Mouse (Mus musculus) lung, postnatal 4 days (tissue): Measurements from ENCODE around the gene Egfl8.

Source experiments
- DNase-seq, 2 experiments: peaks; one replicate each; pipeline ENCODE4 v3.0.0; 2021

Egfl8 gene

DNA sequence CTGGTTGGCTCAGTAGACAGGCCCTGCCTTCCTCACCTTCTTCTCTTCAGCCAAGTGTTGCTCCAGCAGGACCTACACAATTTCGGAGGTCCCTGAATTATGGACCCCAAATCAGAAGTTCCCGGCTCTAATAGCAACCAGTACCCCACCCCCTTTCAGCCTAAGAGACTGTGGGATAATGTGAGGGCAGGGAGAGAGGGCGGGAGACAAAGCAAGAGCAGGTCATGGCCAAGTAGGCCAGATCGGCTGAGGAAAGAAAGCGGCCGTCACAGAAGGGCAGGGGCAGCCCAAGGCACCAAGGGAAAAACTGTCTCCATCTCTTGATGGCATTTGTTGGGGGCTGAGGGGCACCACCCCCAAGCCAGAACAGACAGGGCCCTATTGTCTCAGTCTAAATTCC, at the start of gene Egfl8:
Gene Egfl8 (minus strand): TSS at position 101 of the 400 bp plus-strand sequence.
- DNase-seq = no peak

GRCm38 (mm10) chr17:34664472-34664871, 48.7 kb upstream of the Egfl8 start:
- no peak for DNase-seq

GRCm38 (mm10) chr17:34663558-34663957, 47.8 kb upstream of the Egfl8 start:
- no peak for DNase-seq

GRCm38 (mm10) chr17:34662978-34663377, 47.2 kb upstream of the Egfl8 start:
- no peak for DNase-seq

DNA sequence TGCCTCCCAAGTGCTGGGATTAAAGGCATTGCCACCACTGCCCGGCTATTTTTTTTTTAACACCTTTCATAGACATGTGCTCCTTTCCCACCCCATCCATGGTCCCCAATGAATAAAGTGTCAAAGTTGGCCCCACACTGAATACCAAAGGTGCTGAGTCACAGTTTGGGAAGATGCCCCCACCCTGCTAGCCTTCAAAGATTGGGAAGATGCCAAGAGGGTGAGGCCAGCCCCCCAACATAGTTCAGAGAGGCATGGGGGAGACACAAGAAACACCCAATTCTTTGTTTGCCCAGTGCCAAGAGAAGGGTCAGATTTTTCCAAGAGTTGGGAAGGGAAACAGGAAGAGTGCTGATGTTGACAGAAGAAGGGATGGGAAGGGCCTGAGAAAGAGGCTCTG, 46.7 kb upstream of the Egfl8 start:
- no peak for DNase-seq

- peak; percentile 72 to 81 for DNase-seq
Observed at GRCm38 (mm10) chr17:34661121-34661591, 45.4 kb upstream of the Egfl8 start.

- no peak for DNase-seq
Observed at GRCm38 (mm10) chr17:34660259-34660820, 44.6 kb upstream of the Egfl8 start.

GRCm38 (mm10) chr17:34659897-34660214, 44.1 kb upstream of the Egfl8 start:
- DNase-seq = no peak

DNA sequence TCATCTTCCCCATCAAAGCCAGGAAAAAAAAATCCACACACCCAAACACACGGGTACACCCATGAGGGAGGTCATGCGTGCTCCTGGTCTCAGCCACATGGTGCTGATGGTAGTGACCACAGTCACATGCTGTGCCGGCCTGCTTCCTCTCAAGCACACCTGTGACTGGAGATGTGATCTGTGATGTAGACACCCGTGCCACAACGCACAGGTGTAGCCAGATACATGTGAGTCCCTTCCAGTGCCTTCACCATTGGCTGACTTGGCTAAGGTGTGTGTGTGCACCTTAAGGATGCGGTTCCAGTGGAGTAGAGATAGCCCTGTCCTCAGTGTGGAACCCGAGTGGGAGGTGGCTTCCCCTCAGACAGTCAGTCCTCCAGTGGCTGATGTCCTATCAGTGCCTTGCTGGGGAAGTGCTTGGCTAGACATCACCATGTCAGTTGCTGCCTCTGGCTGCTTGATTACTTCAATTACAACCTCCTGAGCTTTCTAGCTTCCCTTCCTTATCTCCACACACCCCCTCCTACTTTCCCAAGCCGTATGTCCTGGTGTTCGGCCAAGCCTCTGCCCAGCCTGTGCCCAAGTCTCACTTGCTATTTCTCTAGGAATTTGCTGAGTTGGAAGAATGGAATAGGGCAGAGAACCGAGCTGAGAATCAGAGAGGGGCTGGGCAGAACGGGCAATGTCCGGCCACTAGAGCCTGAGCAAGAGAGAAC, 43.6 kb upstream of the Egfl8 start:
- no peak for DNase-seq

GRCm38 (mm10) chr17:34658591-34658990, 42.8 kb upstream of the Egfl8 start:
- DNase-seq = no peak

- no peak for DNase-seq
Observed at GRCm38 (mm10) chr17:34658145-34658544, 42.4 kb upstream of the Egfl8 start.

GRCm38 (mm10) chr17:34657271-34657670, 41.5 kb upstream of the Egfl8 start:
- DNase-seq = no peak

DNA sequence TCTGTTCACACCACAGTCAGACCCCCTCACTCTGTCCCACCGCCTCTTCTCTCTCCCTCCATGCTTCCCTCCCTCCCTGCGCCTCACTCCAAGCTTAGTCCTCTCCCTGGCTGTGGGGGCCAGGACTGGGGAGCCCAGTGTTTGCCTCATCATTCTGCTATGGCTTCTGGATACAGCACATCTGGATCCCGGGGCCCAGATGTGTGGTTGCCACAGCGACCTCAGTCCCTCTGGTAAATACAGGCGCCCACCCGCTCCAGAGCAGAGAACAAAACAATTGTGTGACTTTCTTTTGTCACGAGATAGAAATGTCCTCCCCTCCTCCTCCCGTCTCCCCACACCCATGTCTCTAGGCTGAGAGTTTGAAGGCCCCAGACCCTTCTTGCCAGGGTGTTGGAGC, 40.9 kb upstream of the Egfl8 start:
- DNase-seq = no peak

- DNase-seq = peak; percentile 88 to 96
Observed at GRCm38 (mm10) chr17:34655581-34655991, 39.8 kb upstream of the Egfl8 start.

DNA sequence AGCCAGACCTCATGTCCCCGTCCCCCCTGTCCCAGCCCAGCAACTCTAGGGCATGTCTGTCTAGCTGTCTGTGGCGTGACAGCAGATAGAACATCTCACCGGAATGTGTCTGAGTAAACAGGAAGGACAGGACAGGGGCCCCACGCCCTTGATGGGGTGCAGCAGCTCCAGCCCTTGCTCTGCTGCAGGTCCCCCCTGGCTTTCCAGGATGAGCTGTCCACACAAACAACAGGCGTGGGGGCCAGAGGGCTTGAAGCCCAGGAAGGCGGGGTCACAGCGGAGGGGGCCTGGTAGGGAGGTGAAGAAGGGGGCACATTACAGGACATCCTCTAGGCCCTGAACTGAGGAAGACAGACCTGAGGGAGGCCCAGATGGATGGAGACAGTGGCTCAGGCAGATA, 39.4 kb upstream of the Egfl8 start:
- DNase-seq = peak; percentile 76 to 90

DNA sequence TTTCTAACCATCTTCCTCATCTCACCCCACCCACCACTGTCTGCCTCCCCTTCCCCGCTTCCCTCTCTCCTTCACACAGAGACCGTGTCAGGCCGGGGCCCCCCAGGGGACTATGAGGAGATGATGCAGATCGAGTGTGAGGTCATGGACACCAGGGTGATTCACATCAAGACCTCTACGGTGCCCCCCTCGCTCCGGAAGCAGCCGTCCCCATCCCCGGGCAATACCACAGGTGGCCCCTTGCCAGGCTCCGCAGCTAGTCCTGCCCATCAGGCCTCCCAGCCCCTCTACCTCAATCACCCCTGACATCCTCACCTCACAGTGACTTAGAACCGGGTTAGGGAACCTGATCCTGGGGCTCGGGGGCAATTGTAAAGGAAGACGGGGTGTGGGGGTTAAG, 38.6 kb upstream of the Egfl8 start:
- DNase-seq = no peak

DNA sequence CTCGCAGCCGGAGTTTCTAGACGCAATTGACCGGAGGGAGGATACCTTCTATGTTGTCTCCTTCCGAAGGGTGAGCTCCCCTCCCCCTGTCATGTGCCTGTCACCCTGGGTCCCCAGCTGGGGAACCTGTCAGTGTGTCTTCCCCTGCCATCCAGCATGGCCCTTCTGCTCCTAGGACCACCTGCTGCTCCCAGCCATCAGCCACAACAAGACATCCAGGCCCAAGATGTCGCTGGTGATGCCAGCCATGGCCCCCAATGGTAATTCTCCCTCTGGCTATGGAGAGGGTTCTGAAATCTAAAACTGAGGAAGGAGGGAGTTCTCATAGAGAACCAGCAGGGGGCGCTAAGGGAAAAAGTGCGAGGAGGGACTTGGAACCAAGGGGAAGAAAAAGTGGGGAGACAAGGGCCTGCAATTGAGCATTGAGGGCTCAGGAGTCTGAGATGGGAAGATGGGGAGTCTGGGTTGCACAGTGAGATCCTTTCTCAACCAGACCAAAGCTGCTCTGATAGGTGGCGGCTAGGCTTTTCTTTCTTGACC, 38.0 kb upstream of the Egfl8 start:
- peak in 1 of 2 experiments; percentile 79 for DNase-seq

DNA sequence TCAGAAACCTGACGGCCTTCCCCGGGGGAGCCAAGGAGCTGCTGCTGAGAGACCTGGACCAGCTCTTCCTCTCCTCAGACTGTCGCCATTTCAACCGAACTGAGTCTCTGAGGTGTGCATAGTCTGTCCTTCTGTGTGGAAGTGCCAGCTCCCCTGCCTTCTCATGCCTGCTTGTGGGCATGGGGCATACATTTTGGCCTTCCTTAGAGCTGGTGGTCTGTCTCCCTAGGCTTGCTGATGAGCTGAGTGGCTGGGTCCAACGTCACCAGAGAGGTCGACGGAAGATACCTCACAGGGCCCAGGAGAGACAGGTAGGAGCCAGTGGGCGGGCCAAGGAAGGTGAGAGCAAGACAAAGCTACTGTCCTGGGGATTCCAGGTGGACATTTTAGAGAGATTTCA, 37.2 kb upstream of the Egfl8 start:
- no peak for DNase-seq

GRCm38 (mm10) chr17:34652546-34652945, 36.8 kb upstream of the Egfl8 start:
- DNase-seq = no peak

- DNase-seq = peak; percentile 71 to 72
Observed at GRCm38 (mm10) chr17:34651507-34652221, 35.9 kb upstream of the Egfl8 start.

DNA sequence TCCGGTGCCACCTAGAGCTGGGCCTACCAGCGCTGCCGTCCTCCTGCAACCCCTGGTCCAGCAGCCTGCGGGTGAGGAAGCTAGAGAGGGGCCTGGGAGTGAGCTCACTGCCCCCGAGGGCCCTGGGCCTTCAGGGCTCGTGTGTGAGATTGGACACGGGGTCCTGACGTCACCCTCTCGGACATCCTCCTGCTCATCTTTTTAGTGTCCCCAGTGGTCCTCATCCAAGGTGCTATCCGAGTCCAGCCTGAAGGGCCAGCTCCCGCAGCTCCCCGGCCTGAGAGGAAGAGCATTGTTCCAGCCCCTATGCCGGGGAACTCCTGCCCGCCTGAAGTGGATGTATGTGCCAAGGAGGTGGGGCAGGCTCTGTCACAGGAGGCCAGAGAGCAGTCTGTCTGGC, 35.0 kb upstream of the Egfl8 start:
- no peak for DNase-seq

- no peak for DNase-seq
Observed at GRCm38 (mm10) chr17:34649106-34649864, 33.5 kb upstream of the Egfl8 start.
